9 mouse cellular contexts compared by ENCODE assay signal in the genomic region with DNA sequence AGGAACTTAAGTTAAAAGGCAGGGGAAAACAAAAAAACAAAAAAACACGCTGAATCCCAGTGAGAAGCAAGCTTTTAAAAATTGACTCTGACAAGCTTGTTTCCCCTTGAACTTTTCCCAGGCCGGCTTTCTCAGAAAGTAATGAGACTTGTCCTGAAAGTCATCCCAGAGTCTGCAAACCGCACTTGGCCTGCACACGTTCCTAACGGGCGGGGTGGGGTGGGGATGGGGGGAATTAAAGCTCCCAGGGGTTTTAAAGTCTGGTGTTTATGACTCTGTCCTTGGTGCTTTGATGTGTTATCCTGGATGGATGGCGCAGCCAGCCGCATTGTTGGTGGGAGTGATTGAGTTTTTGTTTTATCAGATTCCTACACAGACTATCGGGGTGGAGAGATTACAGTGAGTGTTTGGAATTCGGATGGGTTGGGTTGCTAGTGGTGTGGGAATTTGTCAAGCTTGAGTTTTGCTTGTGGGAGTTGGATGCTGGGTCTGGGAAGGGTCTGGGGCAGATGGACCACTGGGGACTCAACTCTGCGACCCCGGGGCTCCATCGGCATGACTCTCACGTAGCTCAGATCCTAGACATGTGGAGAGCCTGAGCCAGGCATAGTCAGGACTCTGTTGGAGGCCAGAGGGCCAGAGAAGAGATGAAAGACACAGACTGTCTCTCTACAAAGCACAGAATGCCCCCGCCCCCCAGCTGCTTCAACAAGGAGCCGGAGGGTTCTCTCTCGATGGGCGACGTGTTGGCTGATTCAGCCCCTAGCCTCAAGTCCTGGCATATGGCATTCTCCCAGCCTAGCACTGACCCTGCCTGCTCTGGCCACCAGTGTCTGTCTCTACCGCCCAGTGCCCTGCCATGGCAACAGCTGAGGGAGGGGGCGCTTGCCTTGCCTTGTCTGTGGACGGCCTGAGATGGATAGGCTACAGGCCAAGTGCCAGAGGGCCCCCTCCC.
DNase-seq lines count a peak whose midpoint lies in the region; ATAC-seq lines count a peak whose summit lies in the region.
"Had no signal": no experiment of that assay in that cellular context is flagged by ENCODE, and none has a peak within 500 bp of the region (broad histone marks: within the 10 kb centered on the region; RNA-seq: fewer than 3 reads in every experiment).

No protein-coding gene starts in this region.

- no peak for DNase-seq in kidney, adult 9 months
- peak; percentile 35 for DNase-seq in adrenal gland, adult 8-10 months
- peak; percentile 77 for DNase-seq in midbrain, embryonic 14.5 days
- DNase-seq in layer of hippocampus, adult 9-10 months (ENCODE audit: low spot score) = no peak
- DNase-seq in thymus, postnatal 14 days = no peak

- 0 out of 2 replicates have a peak, but pooled peaks have one; percentile 18 for ATAC-seq in kidney, embryonic 15.5 days (replicated peaks; ENCODE audit: low FRiP score)
- ATAC-seq in embryonic facial prominence, embryonic 15.5 days (ENCODE audit: insufficient number of reproducible peaks, low FRiP score, low TSS enrichment, low read depth) = peak; percentile 54; the same call in 1 of the 2 replicates
- peak; percentile 97 for ATAC-seq in hindbrain, embryonic 16.5 days
- peak; percentile 77 for ATAC-seq in midbrain, embryonic 14.5 days (ENCODE audit: low FRiP score, low TSS enrichment)

- no peak overlapping the region for H3K27ac ChIP-seq in kidney, embryonic 15.5 days
- peak overlapping the region; percentile 40; the same call in 1 of the 2 replicates for H3K27ac ChIP-seq in embryonic facial prominence, embryonic 15.5 days (replicated peaks)
- peak overlapping the region; percentile 67 for H3K27ac ChIP-seq in hindbrain, embryonic 16.5 days (ENCODE audit: low read depth, low read length)
- peak overlapping the region; percentile 71 for H3K27ac ChIP-seq in midbrain, embryonic 14.5 days (replicated peaks; ENCODE audit: low read depth, low read length)

- no peak overlapping the region for H3K9ac ChIP-seq in kidney, embryonic 15.5 days
- no peak overlapping the region for H3K9ac ChIP-seq in embryonic facial prominence, embryonic 15.5 days
- no peak overlapping the region for H3K9ac ChIP-seq in hindbrain, embryonic 16.5 days (ENCODE audit: low read depth, low read length)
- H3K9ac ChIP-seq in midbrain, embryonic 14.5 days (replicated peaks; ENCODE audit: low read length) = no peak overlapping the region

- no peaks in the 10 kb centered on the region for H3K9me3 ChIP-seq in kidney, embryonic 15.5 days (replicated peaks)
- no peaks in the 10 kb centered on the region for H3K9me3 ChIP-seq in embryonic facial prominence, embryonic 15.5 days (replicated peaks)
- H3K9me3 ChIP-seq in hindbrain, embryonic 16.5 days (ENCODE audit: control insufficient read depth, low read length) = no peaks in the 10 kb centered on the region
- H3K9me3 ChIP-seq in midbrain, embryonic 14.5 days (ENCODE audit: control insufficient read depth, low read length) = no peaks in the 10 kb centered on the region

- no peaks in the 10 kb centered on the region for H3K36me3 ChIP-seq in kidney, embryonic 15.5 days
- H3K36me3 ChIP-seq in embryonic facial prominence, embryonic 15.5 days = no peaks in the 10 kb centered on the region
- no peaks in the 10 kb centered on the region for H3K36me3 ChIP-seq in hindbrain, embryonic 16.5 days (ENCODE audit: control insufficient read depth, insufficient read depth, low read length)
- no peaks in the 10 kb centered on the region for H3K36me3 ChIP-seq in midbrain, embryonic 14.5 days (ENCODE audit: control insufficient read depth, insufficient read depth, low read length)

- H3K4me3 ChIP-seq in kidney, embryonic 15.5 days (replicated peaks) = no peak overlapping the region
- no peak overlapping the region for H3K4me3 ChIP-seq in embryonic facial prominence, embryonic 15.5 days (replicated peaks)
- no peak overlapping the region for H3K4me3 ChIP-seq in hindbrain, embryonic 16.5 days (ENCODE audit: low read length)
- no peak overlapping the region for H3K4me3 ChIP-seq in midbrain, embryonic 14.5 days (replicated peaks; ENCODE audit: low read depth, low read length)

- peaks cover 24% of the 10 kb centered on the region for H3K27me3 ChIP-seq in kidney, embryonic 15.5 days
- H3K27me3 ChIP-seq in embryonic facial prominence, embryonic 15.5 days = no peaks in the 10 kb centered on the region
- no peaks in the 10 kb centered on the region for H3K27me3 ChIP-seq in hindbrain, embryonic 16.5 days (replicated peaks; ENCODE audit: control insufficient read depth, insufficient read depth, low read length)
- H3K27me3 ChIP-seq in midbrain, embryonic 14.5 days (ENCODE audit: control insufficient read depth, insufficient read depth, low read length) = no peaks in the 10 kb centered on the region
- H3K27me3 ChIP-seq: CH12.LX had no signal

- WGBS in kidney, embryonic 15.5 days = 13% methylated on average over 22 of the region's 22 CpGs
- WGBS in embryonic facial prominence, embryonic 15.5 days = 34% methylated on average over 22 of the region's 22 CpGs
- 12% methylated on average over 22 of the region's 22 CpGs for WGBS in hindbrain, embryonic 16.5 days
- WGBS in midbrain, embryonic 14.5 days = 16% methylated on average over 22 of the region's 22 CpGs

- peaks cover 12% of the 10 kb centered on the region for H3K4me1 ChIP-seq in kidney, embryonic 15.5 days
- H3K4me1 ChIP-seq in embryonic facial prominence, embryonic 15.5 days = peaks cover 35% of the 10 kb centered on the region
- peaks cover 26% of the 10 kb centered on the region for H3K4me1 ChIP-seq in hindbrain, embryonic 16.5 days (ENCODE audit: control insufficient read depth, insufficient read depth, low read depth, low read length)
- peaks cover 19% of the 10 kb centered on the region for H3K4me1 ChIP-seq in midbrain, embryonic 14.5 days (ENCODE audit: control insufficient read depth, insufficient read depth, low read length)

- H3K4me2 ChIP-seq in kidney, embryonic 15.5 days = peak overlapping the region; percentile 20; the same call in 1 of the 2 replicates
- H3K4me2 ChIP-seq in embryonic facial prominence, embryonic 15.5 days (replicated peaks) = peak overlapping the region; percentile 13; the same call in 1 of the 2 replicates
- peak overlapping the region; percentile 17; the same call in 1 of the 2 replicates for H3K4me2 ChIP-seq in hindbrain, embryonic 16.5 days (ENCODE audit: low read length)
- H3K4me2 ChIP-seq in midbrain, embryonic 14.5 days (ENCODE audit: low read length) = peak overlapping the region; percentile 12; the same call in 1 of the 2 replicates

Comparison
In these comparisons a context has a peak if more than half of its experiments do, and no peak if none do; other contexts are left out.
1. ATAC-seq: peak in every context shown above with its lines; median percentile 97 in hindbrain, embryonic 16.5 days; 77 in midbrain, embryonic 14.5 days; 54 in embryonic facial prominence, embryonic 15.5 days; 18 in kidney, embryonic 15.5 days.
2. DNase-seq: peak in adrenal gland, adult 8-10 months (single experiment) and midbrain, embryonic 14.5 days (single experiment); none in kidney, adult 9 months (single experiment), layer of hippocampus, adult 9-10 months (single experiment) and thymus, postnatal 14 days (single experiment).
3. Peak in every context shown above with its lines, with median percentiles within 50 percentile points of each other: H3K4me2 ChIP-seq.